Mouse (Mus musculus): ENCODE results near the gene Col1a1.

GRCm38 (mm10) chr11:94997596-94997995 lies 61.6 kb downstream of the Col1a1 start:
- TF ChIP-seq CTCF (IDR thresholded peaks at IDR 0.05; ENCODE audit: control insufficient read depth, insufficient read depth, low read length) (no peak), POLR2A (IDR thresholded peaks at IDR 0.05; ENCODE audit: borderline replicate concordance, control insufficient read depth, low read depth, low read length) (no peak)

All from bone marrow, adult 2 months (tissue).